Mouse (Mus musculus): Measurements from ENCODE around the gene Gm2012.
"Not testable (repeated sequence)": the region's sequence is repeated elsewhere in the genome, so short reads cannot be mapped to it uniquely, and the experiment has no call there.

Gm2012 gene

DNA sequence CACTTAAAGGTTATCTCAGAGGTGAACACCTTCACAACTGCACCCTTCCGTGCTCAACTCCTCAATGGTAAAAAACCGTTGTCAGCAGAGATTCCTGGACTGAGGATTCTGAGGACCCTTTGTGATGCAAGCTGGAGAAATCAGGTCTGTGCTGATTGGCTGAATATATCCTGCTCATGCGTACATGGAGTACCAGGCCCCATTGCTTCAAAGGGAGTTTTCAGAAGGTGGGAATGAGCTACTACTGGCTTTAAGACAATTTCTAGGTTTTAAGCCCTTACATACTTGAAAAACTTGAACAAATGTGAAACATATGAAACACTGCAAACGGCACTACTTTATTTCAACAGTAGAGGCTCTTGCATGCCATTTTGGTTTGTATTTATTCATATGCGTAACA, at the start of gene Gm2012:
Gm2012 (minus strand) TSS at position 101 of the 400 bp plus-strand sequence.
- not testable (repeated sequence) for DNase-seq (ENCODE audit: low spot score)

DNA sequence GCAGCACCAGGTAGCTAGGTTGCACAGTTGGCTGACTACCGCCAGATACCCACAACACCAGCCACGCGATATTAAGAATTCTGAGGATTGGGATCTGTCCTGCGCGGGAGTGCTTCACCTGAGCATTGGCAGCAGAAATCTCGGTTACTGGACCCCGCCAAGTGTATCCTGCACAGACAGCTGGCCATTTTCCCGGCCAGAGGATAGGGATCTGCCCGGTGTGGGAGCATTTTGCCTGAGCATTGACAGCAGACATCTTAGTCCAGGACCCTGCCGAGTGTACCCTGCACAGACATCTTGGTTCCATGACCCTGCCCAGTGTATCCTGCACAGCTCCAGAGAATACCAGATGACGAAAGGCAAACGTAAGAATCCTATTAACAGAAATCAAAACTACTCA, 72.0 kb downstream of the Gm2012 start:
- not testable (repeated sequence) for DNase-seq (ENCODE audit: low spot score)
